Mouse (Mus musculus): Measurements from ENCODE around the gene Ubr2. TPM values are rescaled to one million over a fixed set of nuclear protein-coding genes. Genes with fewer than 3 reads are reported as not detected.

The Ubr2 gene
- polyA plus RNA-seq, 1 experiment from 2014 or later = 18.2 TPM

DNA sequence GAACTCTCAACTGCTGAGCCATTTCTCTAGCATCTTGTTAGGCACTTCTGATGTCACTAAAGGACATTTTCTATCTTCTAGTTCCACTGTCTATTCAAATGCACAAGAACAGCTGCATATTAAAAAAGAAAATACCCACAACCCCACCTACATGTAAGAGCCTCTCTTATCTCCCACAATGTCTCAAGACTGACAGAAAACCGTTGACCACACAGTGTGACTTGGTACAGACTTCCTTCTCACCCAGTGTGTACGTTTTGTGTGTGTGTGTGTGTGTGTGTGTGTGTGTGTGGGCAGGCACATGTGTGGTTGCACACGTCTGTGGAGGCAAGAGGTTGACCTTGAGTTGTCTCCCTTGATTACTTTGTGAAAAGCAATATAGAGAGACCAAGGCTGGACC lies 48.2 kb downstream of the Ubr2 start:
- WGBS (ENCODE audit: insufficient replicate concordance) = 73% methylated on average over 3 of the region's 3 CpGs
- H3K4me3 ChIP-seq (ENCODE audit: low read depth, low read length) = no peak overlapping the region
- no peak for ATAC-seq (replicated peaks; ENCODE audit: insufficient number of reproducible peaks, low FRiP score, low TSS enrichment)
- no peaks in the 10 kb centered on the region for H3K27me3 ChIP-seq (ENCODE audit: control insufficient read depth, insufficient read depth, low read length)
- H3K9ac ChIP-seq (ENCODE audit: low read depth, low read length) = no peak overlapping the region
- peaks cover 63% of the 10 kb centered on the region for H3K36me3 ChIP-seq (ENCODE audit: control insufficient read depth, insufficient read depth, low read length)
- H3K27ac ChIP-seq (ENCODE audit: low read depth, low read length) = no peak overlapping the region
- H3K9me3 ChIP-seq (replicated peaks; ENCODE audit: control insufficient read depth, low read length) = no peaks in the 10 kb centered on the region
- H3K4me1 ChIP-seq (ENCODE audit: control insufficient read depth, insufficient read depth, low read length) = no peaks in the 10 kb centered on the region
- no peak overlapping the region for H3K4me2 ChIP-seq

- H3K9me3 ChIP-seq (replicated peaks; ENCODE audit: control insufficient read depth, low read length) = no peaks in the 10 kb centered on the region
- no peaks in the 10 kb centered on the region for H3K27me3 ChIP-seq (ENCODE audit: control insufficient read depth, insufficient read depth, low read length)
- peaks cover 60% of the 10 kb centered on the region for H3K36me3 ChIP-seq (ENCODE audit: control insufficient read depth, insufficient read depth, low read length)
- H3K4me1 ChIP-seq (ENCODE audit: control insufficient read depth, insufficient read depth, low read length) = no peaks in the 10 kb centered on the region
- no peak overlapping the region for H3K4me3 ChIP-seq (ENCODE audit: low read depth, low read length)
- 67% methylated on average over 10 of the region's 10 CpGs for WGBS (ENCODE audit: insufficient replicate concordance)
- no peak overlapping the region for H3K27ac ChIP-seq (ENCODE audit: low read depth, low read length)
- no peak overlapping the region for H3K4me2 ChIP-seq
- ATAC-seq (replicated peaks; ENCODE audit: insufficient number of reproducible peaks, low FRiP score, low TSS enrichment) = 0 out of 2 replicates have a peak, but pooled peaks have one; percentile 26
- H3K9ac ChIP-seq (ENCODE audit: low read depth, low read length) = no peak overlapping the region
These were observed 50.1 kb downstream of the Ubr2 start for GRCm38 (mm10) chr17:46960216-46960615.

GRCm38 (mm10) chr17:46958045-46958444 lies 52.3 kb downstream of the Ubr2 start:
- Histone ChIP-seq H3K27me3 (ENCODE audit: control insufficient read depth, insufficient read depth, low read length) (no peaks in the 10 kb centered on the region), H3K9ac (ENCODE audit: low read depth, low read length) (no peak overlapping the region), H3K36me3 (ENCODE audit: control insufficient read depth, insufficient read depth, low read length) (peaks cover 61% of the 10 kb centered on the region), H3K4me1 (ENCODE audit: control insufficient read depth, insufficient read depth, low read length) (no peaks in the 10 kb centered on the region), H3K27ac (ENCODE audit: low read depth, low read length) (no peak overlapping the region), H3K4me3 (ENCODE audit: low read depth, low read length) (no peak overlapping the region), H3K4me2 (no peak overlapping the region), H3K9me3 (replicated peaks; ENCODE audit: control insufficient read depth, low read length) (no peaks in the 10 kb centered on the region)
- ATAC-seq (replicated peaks; ENCODE audit: insufficient number of reproducible peaks, low FRiP score, low TSS enrichment) = no peak
- WGBS (ENCODE audit: insufficient replicate concordance) = 89% methylated on average over 2 of the region's 2 CpGs

GRCm38 (mm10) chr17:46946276-46946675 lies 64.1 kb downstream of the Ubr2 start:
- H3K27me3 ChIP-seq (ENCODE audit: control insufficient read depth, insufficient read depth, low read length) = no peaks in the 10 kb centered on the region
- H3K36me3 ChIP-seq (ENCODE audit: control insufficient read depth, insufficient read depth, low read length) = peaks cover 40% of the 10 kb centered on the region
- no peak for ATAC-seq (replicated peaks; ENCODE audit: insufficient number of reproducible peaks, low FRiP score, low TSS enrichment)
- no peak overlapping the region for H3K4me2 ChIP-seq
- no peak overlapping the region for H3K9ac ChIP-seq (ENCODE audit: low read depth, low read length)
- WGBS (ENCODE audit: insufficient replicate concordance) = 96% methylated on average over 9 of the region's 9 CpGs
- H3K4me3 ChIP-seq (ENCODE audit: low read depth, low read length) = no peak overlapping the region
- H3K9me3 ChIP-seq (replicated peaks; ENCODE audit: control insufficient read depth, low read length) = no peaks in the 10 kb centered on the region
- no peak overlapping the region for H3K27ac ChIP-seq (ENCODE audit: low read depth, low read length)
- H3K4me1 ChIP-seq (ENCODE audit: control insufficient read depth, insufficient read depth, low read length) = no peaks in the 10 kb centered on the region

DNA sequence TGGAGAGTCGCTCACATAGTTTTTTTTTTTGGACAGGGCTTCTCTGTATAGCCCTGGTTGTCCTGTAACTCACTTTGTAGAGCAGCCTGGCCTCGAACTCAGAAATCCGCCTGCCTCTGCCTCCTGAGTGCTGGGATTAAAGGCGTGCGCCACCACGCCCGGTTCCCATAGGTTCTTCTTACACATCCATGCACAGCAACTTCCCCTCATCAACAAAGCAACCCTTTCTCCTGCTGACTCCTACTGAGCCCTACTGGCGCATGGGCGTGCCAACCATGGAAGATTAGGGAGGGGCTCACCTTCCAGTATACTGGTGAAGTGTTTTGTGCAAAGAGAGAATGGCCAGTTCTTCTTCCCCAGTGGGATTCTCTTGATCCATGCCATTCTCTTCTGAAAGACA lies 67.9 kb downstream of the Ubr2 start:
- Histone ChIP-seq H3K36me3 (ENCODE audit: control insufficient read depth, insufficient read depth, low read length) (peaks cover 60% of the 10 kb centered on the region), H3K27me3 (ENCODE audit: control insufficient read depth, insufficient read depth, low read length) (no peaks in the 10 kb centered on the region), H3K9me3 (replicated peaks; ENCODE audit: control insufficient read depth, low read length) (no peaks in the 10 kb centered on the region), H3K4me3 (ENCODE audit: low read depth, low read length) (no peak overlapping the region), H3K9ac (ENCODE audit: low read depth, low read length) (no peak overlapping the region), H3K27ac (ENCODE audit: low read depth, low read length) (no peak overlapping the region), H3K4me1 (ENCODE audit: control insufficient read depth, insufficient read depth, low read length) (no peaks in the 10 kb centered on the region), H3K4me2 (no peak overlapping the region)
- no peak for ATAC-seq (replicated peaks; ENCODE audit: insufficient number of reproducible peaks, low FRiP score, low TSS enrichment)
- WGBS (ENCODE audit: insufficient replicate concordance) = 94% methylated on average over 9 of the region's 9 CpGs

DNA sequence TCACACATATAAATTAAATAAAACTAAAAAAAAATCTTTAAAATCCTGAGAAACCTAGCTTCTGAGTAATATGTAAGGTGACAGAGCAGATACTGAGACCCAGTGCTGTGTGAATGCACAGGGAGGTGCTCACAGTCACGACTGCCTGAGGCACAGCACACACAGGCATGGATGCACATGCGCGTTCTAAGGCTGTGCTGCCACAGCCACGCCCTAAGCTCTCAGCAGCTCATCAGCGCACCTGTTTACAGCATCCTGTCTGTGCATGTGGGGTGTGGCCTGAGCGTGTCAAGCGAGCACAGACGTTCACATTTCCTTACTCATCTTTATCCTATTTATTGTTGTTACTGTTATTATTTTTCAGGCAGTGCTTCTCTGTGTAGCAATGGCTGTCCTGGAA lies 69.9 kb downstream of the Ubr2 start:
- H3K4me3 ChIP-seq (ENCODE audit: low read depth, low read length) = no peak overlapping the region
- no peak overlapping the region for H3K9ac ChIP-seq (ENCODE audit: low read depth, low read length)
- no peak for ATAC-seq (replicated peaks; ENCODE audit: insufficient number of reproducible peaks, low FRiP score, low TSS enrichment)
- WGBS (ENCODE audit: insufficient replicate concordance) = 96% methylated on average over 8 of the region's 8 CpGs
- H3K36me3 ChIP-seq (ENCODE audit: control insufficient read depth, insufficient read depth, low read length) = peaks cover 60% of the 10 kb centered on the region
- H3K4me1 ChIP-seq (ENCODE audit: control insufficient read depth, insufficient read depth, low read length) = no peaks in the 10 kb centered on the region
- H3K27me3 ChIP-seq (ENCODE audit: control insufficient read depth, insufficient read depth, low read length) = no peaks in the 10 kb centered on the region
- H3K27ac ChIP-seq (ENCODE audit: low read depth, low read length) = no peak overlapping the region
- no peak overlapping the region for H3K4me2 ChIP-seq
- H3K9me3 ChIP-seq (replicated peaks; ENCODE audit: control insufficient read depth, low read length) = no peaks in the 10 kb centered on the region

GRCm38 (mm10) chr17:46933557-46934348 lies 76.6 kb downstream of the Ubr2 start:
- H3K9me3 ChIP-seq (replicated peaks; ENCODE audit: control insufficient read depth, low read length) = no peaks in the 10 kb centered on the region
- H3K27ac ChIP-seq (ENCODE audit: low read depth, low read length) = no peak overlapping the region
- no peak for ATAC-seq (replicated peaks; ENCODE audit: insufficient number of reproducible peaks, low FRiP score, low TSS enrichment)
- H3K4me3 ChIP-seq (ENCODE audit: low read depth, low read length) = no peak overlapping the region
- H3K4me1 ChIP-seq (ENCODE audit: control insufficient read depth, insufficient read depth, low read length) = no peaks in the 10 kb centered on the region
- no peak overlapping the region for H3K4me2 ChIP-seq
- peaks cover 45% of the 10 kb centered on the region for H3K36me3 ChIP-seq (ENCODE audit: control insufficient read depth, insufficient read depth, low read length)
- WGBS (ENCODE audit: insufficient replicate concordance) = 80% methylated on average over 19 of the region's 19 CpGs
- no peak overlapping the region for H3K9ac ChIP-seq (ENCODE audit: low read depth, low read length)
- H3K27me3 ChIP-seq (ENCODE audit: control insufficient read depth, insufficient read depth, low read length) = no peaks in the 10 kb centered on the region

- Histone ChIP-seq H3K4me1 (ENCODE audit: control insufficient read depth, insufficient read depth, low read length) (no peaks in the 10 kb centered on the region), H3K9ac (ENCODE audit: low read depth, low read length) (no peak overlapping the region), H3K4me3 (ENCODE audit: low read depth, low read length) (no peak overlapping the region), H3K27ac (ENCODE audit: low read depth, low read length) (no peak overlapping the region), H3K36me3 (ENCODE audit: control insufficient read depth, insufficient read depth, low read length) (peaks cover 42% of the 10 kb centered on the region), H3K9me3 (replicated peaks; ENCODE audit: control insufficient read depth, low read length) (no peaks in the 10 kb centered on the region), H3K27me3 (ENCODE audit: control insufficient read depth, insufficient read depth, low read length) (no peaks in the 10 kb centered on the region), H3K4me2 (no peak overlapping the region)
- no peak for ATAC-seq (replicated peaks; ENCODE audit: insufficient number of reproducible peaks, low FRiP score, low TSS enrichment)
- WGBS (ENCODE audit: insufficient replicate concordance) = 95% methylated on average over 5 of the region's 5 CpGs
These were observed 77.4 kb downstream of the Ubr2 start for GRCm38 (mm10) chr17:46932961-46933360.

DNA sequence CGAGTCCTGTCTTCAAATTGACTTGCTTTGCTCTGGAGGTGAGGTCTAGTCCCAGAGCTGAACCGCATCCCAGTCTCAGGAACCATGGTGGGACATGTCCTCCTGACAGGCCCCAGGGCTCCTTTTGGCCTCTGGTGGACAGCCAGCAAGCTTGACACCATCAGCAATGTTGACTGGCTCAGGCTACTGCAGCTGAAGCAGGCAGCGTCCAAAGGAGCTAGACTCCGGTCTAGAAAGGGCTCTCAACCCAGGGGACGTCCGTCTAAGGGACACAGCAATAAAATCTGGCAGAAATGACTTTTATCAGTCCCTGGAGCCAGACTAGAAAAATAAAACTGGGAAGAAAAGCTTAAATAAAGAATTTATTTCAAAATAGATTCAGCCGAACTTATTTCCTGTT lies 80.5 kb downstream of the Ubr2 start:
- Histone ChIP-seq H3K4me3 (ENCODE audit: low read depth, low read length) (no peak overlapping the region), H3K4me2 (no peak overlapping the region), H3K27ac (ENCODE audit: low read depth, low read length) (no peak overlapping the region), H3K27me3 (ENCODE audit: control insufficient read depth, insufficient read depth, low read length) (no peaks in the 10 kb centered on the region), H3K36me3 (ENCODE audit: control insufficient read depth, insufficient read depth, low read length) (peaks cover 25% of the 10 kb centered on the region), H3K4me1 (ENCODE audit: control insufficient read depth, insufficient read depth, low read length) (no peaks in the 10 kb centered on the region), H3K9me3 (replicated peaks; ENCODE audit: control insufficient read depth, low read length) (no peaks in the 10 kb centered on the region), H3K9ac (ENCODE audit: low read depth, low read length) (no peak overlapping the region)
- WGBS (ENCODE audit: insufficient replicate concordance) = 91% methylated on average over 7 of the region's 7 CpGs
- ATAC-seq (replicated peaks; ENCODE audit: insufficient number of reproducible peaks, low FRiP score, low TSS enrichment) = no peak
